10 mouse cellular contexts compared by ENCODE assay signal in genomic region chr12:29141132-29141531, GRCm38 (mm10).
DNase-seq lines count a peak whose midpoint lies in the region; ATAC-seq and TF ChIP-seq lines count a peak whose summit lies in the region.
"Had no signal": no experiment of that assay in that cellular context is flagged by ENCODE, and none has a peak within 500 bp of the region (broad histone marks: within the 10 kb centered on the region; RNA-seq: fewer than 3 reads in every experiment).

No protein-coding gene starts in this region.

- H3K27ac ChIP-seq in heart, embryonic 14.5 days (replicated peaks in 1 of 2; ENCODE audit: control insufficient read depth in 1 of 2, insufficient read depth in 1 of 2, low read depth in 2 of 2, low read length in 2 of 2) = no peak overlapping the region
- peak overlapping the region; percentile 77 for H3K27ac ChIP-seq in forebrain, embryonic 13.5 days
- H3K27ac ChIP-seq in olfactory bulb, adult 2 months (ENCODE audit: insufficient read depth, low read depth, low read length) = peak overlapping the region; percentile 85
- H3K27ac ChIP-seq: embryonic facial prominence, embryonic 12.5 days; liver, embryonic 13.5 days had no signal

- no peak overlapping the region for H3K4me3 ChIP-seq in heart, embryonic 14.5 days (ENCODE audit: control insufficient read depth in 1 of 2, insufficient read depth in 1 of 2, low read depth in 1 of 2, low read length in 2 of 2)
- no peak overlapping the region for H3K4me3 ChIP-seq in forebrain, embryonic 13.5 days
- H3K4me3 ChIP-seq in olfactory bulb, adult 2 months (ENCODE audit: insufficient read depth, low read depth, low read length) = no peak overlapping the region
- H3K4me3 ChIP-seq: embryonic facial prominence, embryonic 12.5 days; liver, embryonic 13.5 days had no signal

- no peak for TF ChIP-seq POLR2A in olfactory bulb, adult 2 months (IDR thresholded peaks at IDR 0.05; ENCODE audit: insufficient read depth, low read depth, low read length)

- H3K9me3 ChIP-seq in heart, embryonic 14.5 days (ENCODE audit: control insufficient read depth, low read length) = no peaks in the 10 kb centered on the region
- no peaks in the 10 kb centered on the region for H3K9me3 ChIP-seq in forebrain, embryonic 13.5 days (replicated peaks)
- H3K9me3 ChIP-seq: embryonic facial prominence, embryonic 12.5 days; liver, embryonic 13.5 days had no signal

- DNase-seq in heart, postnatal 36 days = no peak
- peak; percentile 68 to 78 for DNase-seq in layer of hippocampus, postnatal 10 days (ENCODE audit: low spot score in 2 of 2)
- DNase-seq in adrenal gland, postnatal 4 days (ENCODE audit: low spot score in 2 of 2) = no peak
- no peak for DNase-seq in lung, postnatal 25 days (ENCODE audit: low spot score)
- no peak for DNase-seq in spleen, postnatal 4 days (ENCODE audit: low spot score in 2 of 2)
- DNase-seq: liver, embryonic 13.5 days had no signal

- WGBS in heart, embryonic 14.5 days = 40% methylated on average over 13 of the region's 13 CpGs
- WGBS in forebrain, embryonic 13.5 days = 36% methylated on average over 13 of the region's 13 CpGs
- WGBS in olfactory bulb, adult 2 months = 12% methylated on average over 13 of the region's 13 CpGs

- no peaks in the 10 kb centered on the region for H3K27me3 ChIP-seq in heart, embryonic 14.5 days (ENCODE audit: control insufficient read depth, insufficient read depth, low read length)
- no peaks in the 10 kb centered on the region for H3K27me3 ChIP-seq in forebrain, embryonic 13.5 days
- H3K27me3 ChIP-seq: embryonic facial prominence, embryonic 12.5 days; liver, embryonic 13.5 days had no signal

- H3K9ac ChIP-seq in heart, embryonic 14.5 days (ENCODE audit: low read length) = no peak overlapping the region
- 0 out of 2 replicates have a peak overlapping the region, but pooled peaks have one; percentile 27 for H3K9ac ChIP-seq in forebrain, embryonic 13.5 days
- H3K9ac ChIP-seq: embryonic facial prominence, embryonic 12.5 days; liver, embryonic 13.5 days had no signal

- peak overlapping the region; percentile 4; the same call in 1 of the 2 replicates for H3K4me2 ChIP-seq in heart, embryonic 14.5 days (ENCODE audit: low read length)
- no peak overlapping the region; the same call in 1 of the 2 replicates for H3K4me2 ChIP-seq in forebrain, embryonic 13.5 days
- H3K4me2 ChIP-seq: embryonic facial prominence, embryonic 12.5 days; liver, embryonic 13.5 days had no signal

- TF ChIP-seq CTCF in olfactory bulb, adult 2 months (IDR thresholded peaks at IDR 0.05; ENCODE audit: insufficient read depth, low read depth, low read length) = no peak

- no peak for ATAC-seq in heart, embryonic 14.5 days (ENCODE audit: insufficient number of reproducible peaks, insufficient read depth, low FRiP score, low read depth)
- ATAC-seq in forebrain, embryonic 13.5 days = peak; percentile 28; the same call in 1 of the 2 replicates

- no peaks in the 10 kb centered on the region for H3K36me3 ChIP-seq in heart, embryonic 14.5 days (ENCODE audit: control insufficient read depth, insufficient read depth, low read length)
- H3K36me3 ChIP-seq in forebrain, embryonic 13.5 days (ENCODE audit: poor library complexity, severe bottlenecking) = no peaks in the 10 kb centered on the region
- H3K36me3 ChIP-seq: embryonic facial prominence, embryonic 12.5 days; liver, embryonic 13.5 days had no signal

- intact Hi-C loops in heart, postnatal 36 days (cut with DNase I) = no loop called here

- H3K4me1 ChIP-seq in heart, embryonic 14.5 days (ENCODE audit: control insufficient read depth in 2 of 2, insufficient read depth in 2 of 2, low read length in 2 of 2) = peaks cover 22 to 32% of the 10 kb centered on the region in 2 experiments
- H3K4me1 ChIP-seq in forebrain, embryonic 13.5 days = peaks cover 42% of the 10 kb centered on the region
- H3K4me1 ChIP-seq in olfactory bulb, adult 2 months (ENCODE audit: control insufficient read depth, insufficient read depth, low read length) = peaks cover 41% of the 10 kb centered on the region
- H3K4me1 ChIP-seq: embryonic facial prominence, embryonic 12.5 days; liver, embryonic 13.5 days had no signal

Comparison
In these comparisons a context has a peak if more than half of its experiments do, and no peak if none do; other contexts are left out.
1. H3K27ac ChIP-seq: peak in forebrain, embryonic 13.5 days (single experiment) and olfactory bulb, adult 2 months (single experiment); none in heart, embryonic 14.5 days (0 of 2).
2. DNase-seq: peak in layer of hippocampus, postnatal 10 days (2 of 2); none in heart, postnatal 36 days (0 of 2), adrenal gland, postnatal 4 days (0 of 2), lung, postnatal 25 days (single experiment) and spleen, postnatal 4 days (0 of 2).